Mouse (Mus musculus) hindbrain, embryonic 16.5 days (tissue): ENCODE results near the gene Krtap3-2. TPM values are rescaled to one million over a fixed set of nuclear protein-coding genes. Genes with fewer than 3 reads are reported as not detected.

Experiments
- ATAC-seq: fragments of 200-750 bp; cut with Nextera tagmentation; 2 replicates; pipeline ENCODE4 v1.8.0; 2017; ENCODE audit warnings: moderate TSS enrichment, moderate library complexity
- H3K27ac ChIP-seq: fragments of 300-500 bp; sonication (generic); 2 replicates; pipeline ENCODE4 v1.5.1; 2014; ENCODE audit warnings: low read depth, mild to moderate bottlenecking, control low read depth, low read length, moderate library complexity
- H3K27me3 ChIP-seq: fragments of 300-500 bp; sonication (generic); replicated peaks from 2 replicates; pipeline ENCODE4 v1.6.1; 2014; ENCODE audit warnings: low read length; ENCODE audit not compliant: control insufficient read depth, insufficient read depth
- H3K36me3 ChIP-seq: fragments of 300-500 bp; sonication (generic); 2 replicates; pipeline ENCODE4 v1.6.1; 2014; ENCODE audit warnings: mild to moderate bottlenecking, low read length, moderate library complexity, mixed read lengths; ENCODE audit not compliant: control insufficient read depth, insufficient read depth
- H3K4me1 ChIP-seq: fragments of 300-500 bp; sonication (generic); 2 replicates; pipeline ENCODE4 v1.6.1; 2014; ENCODE audit warnings: low read depth, low read length; ENCODE audit not compliant: control insufficient read depth, insufficient read depth
- H3K4me2 ChIP-seq: fragments of 300-500 bp; sonication (generic); 2 replicates; pipeline ENCODE4 v1.6.1; 2014; ENCODE audit warnings: mild to moderate bottlenecking, low read length, control low read depth, moderate library complexity
- H3K4me3 ChIP-seq: fragments of 300-500 bp; sonication (generic); 2 replicates; pipeline ENCODE4 v1.5.1; 2014; ENCODE audit warnings: mild to moderate bottlenecking, low read length, control low read depth, moderate library complexity
- H3K9ac ChIP-seq: fragments of 300-500 bp; sonication (generic); 2 replicates; pipeline ENCODE4 v1.6.1; 2014; ENCODE audit warnings: low read depth, mild to moderate bottlenecking, control low read depth, low read length, moderate library complexity
- H3K9me3 ChIP-seq: fragments of 300-500 bp; sonication (generic); 2 replicates; pipeline ENCODE4 v1.6.1; 2014; ENCODE audit warnings: mild to moderate bottlenecking, low read length, moderate library complexity; ENCODE audit not compliant: control insufficient read depth
- WGBS: fragments of 180-500 bp; shearing (Covaris S2); extraction: QIAGEN DNeasy Blood & Tissue Kit; methylation state at CpG from one replicate; pipeline ENCODE4 v1.1.7; 2014; 5-methylcytosine and 5-hydroxymethylcytosine counted together
- polyA plus RNA-seq: library from polyadenylated mRNA; unstranded; fragments of >200 nt; fragmentation: Nextera tagmentation; extraction: Ambion mirVana; gene quantifications from 2 replicates; pipeline ENCODE4 v1.2.1, GENCODE M21; 2015

Krtap3-2 gene
- polyA plus RNA-seq, 1 experiment from 2014 or later: not detected

- WGBS: 40% methylated on average over 9 of the region's 9 CpGs
- no peak overlapping the region for H3K4me3 ChIP-seq
- H3K4me1 ChIP-seq: peaks cover 4% of the 10 kb centered on the region; the same call in 1 of the 2 replicates
- no peak overlapping the region for H3K9ac ChIP-seq
- H3K36me3 ChIP-seq: no peaks in the 10 kb centered on the region
- no peaks in the 10 kb centered on the region for H3K9me3 ChIP-seq
- peak; percentile 77 for ATAC-seq
- H3K27me3 ChIP-seq: no peaks in the 10 kb centered on the region
- H3K4me2 ChIP-seq: peak overlapping the region; percentile 18; the same call in 1 of the 2 replicates
- H3K27ac ChIP-seq: no peak overlapping the region
Observed at GRCm38 (mm10) chr11:99539721-99540120, 16.9 kb downstream of the Krtap3-2 start.

DNA sequence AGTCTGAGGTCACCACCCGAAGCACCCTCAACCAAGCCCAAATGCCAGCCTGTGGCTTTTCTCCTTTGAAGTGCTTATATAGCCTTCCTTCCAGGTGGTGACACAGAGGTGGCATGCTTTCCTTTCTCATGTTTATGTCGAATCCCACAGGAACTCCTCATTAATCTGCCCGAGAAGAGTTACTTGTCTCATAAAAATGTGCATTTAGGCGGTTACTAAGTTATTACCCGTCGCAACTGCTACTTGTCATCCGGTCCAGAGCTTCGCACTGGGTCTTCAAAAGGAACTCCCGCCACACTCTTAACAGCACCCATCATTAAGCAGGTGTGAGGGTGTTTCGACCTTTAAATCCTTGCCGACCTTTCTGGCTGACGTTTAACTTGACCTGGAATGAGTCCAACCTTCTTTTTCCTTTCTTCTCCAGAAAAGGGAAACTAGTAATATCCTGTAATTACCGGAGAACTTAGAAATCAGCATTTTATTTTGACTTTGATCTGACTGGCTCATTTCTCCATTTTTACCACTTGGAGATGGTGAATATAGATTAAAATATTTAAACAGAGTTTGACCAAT is 35.3 kb downstream of the Krtap3-2 start, which contains the start of gene Krt39:
Gene Krt39 (minus strand): TSS at position 51 of the 573 bp plus-strand sequence.
- WGBS: 85% methylated on average over 13 of the region's 13 CpGs
- H3K27ac ChIP-seq: no peak within 1 kb of the TSS
- no peaks in the 10 kb centered on the region for H3K27me3 ChIP-seq
- H3K36me3 ChIP-seq: no peaks in the 10 kb centered on the region
- no peaks in the 10 kb centered on the region for H3K4me1 ChIP-seq
- no peak for ATAC-seq
- no peak within 1 kb of the TSS for H3K4me3 ChIP-seq
- no peak within 1 kb of the TSS for H3K4me2 ChIP-seq
- H3K9ac ChIP-seq: no peak within 1 kb of the TSS
- no peaks in the 10 kb centered on the region for H3K9me3 ChIP-seq

GRCm38 (mm10) chr11:99514098-99514497 is 42.6 kb downstream of the Krtap3-2 start:
- Histone ChIP-seq H3K36me3 (no peaks in the 10 kb centered on the region), H3K4me3 (no peak overlapping the region), H3K9me3 (no peaks in the 10 kb centered on the region), H3K9ac (no peak overlapping the region), H3K27ac (no peak overlapping the region), H3K27me3 (no peaks in the 10 kb centered on the region), H3K4me2 (no peak overlapping the region), H3K4me1 (no peaks in the 10 kb centered on the region)
- 93% methylated on average over 8 of the region's 8 CpGs for whole genome bisulfite sequencing
- no peak for ATAC-seq

Other genes starting within 250 kb of the Krtap3-2 start
- 0.67 and 1.4 TPM in 2 replicates for gene Krt25, start 233.9 kb downstream of the Krtap3-2 start, polyA plus RNA-seq
- 0.37 and 0.41 TPM in 2 replicates for gene Krt26, start 218.9 kb downstream of the Krtap3-2 start, polyA plus RNA-seq
- gene Krt27, start 205.7 kb downstream of the Krtap3-2 start, polyA plus RNA-seq: 0.10 and 0.41 TPM in 2 replicates
- gene Krt28, start 181.9 kb downstream of the Krtap3-2 start, polyA plus RNA-seq: 0.52 and 0.55 TPM in 2 replicates
- gene Krt10, start 167.5 kb downstream of the Krtap3-2 start, polyA plus RNA-seq: 22.8 and 27.5 TPM in 2 replicates
- gene Krt12, start 134.6 kb downstream of the Krtap3-2 start, polyA plus RNA-seq: 0.19 TPM in 1 of 2 replicates, not detected in the other
- gene Krt20, start 118.7 kb downstream of the Krtap3-2 start, polyA plus RNA-seq: 0.10 and 0.19 TPM in 2 replicates
- gene Krt23, start 63.7 kb downstream of the Krtap3-2 start, polyA plus RNA-seq: 0.19 and 0.22 TPM in 2 replicates
- not detected in 2 replicates for gene Krt39, start 35.5 kb downstream of the Krtap3-2 start, polyA plus RNA-seq
- not detected in 2 replicates for gene Krt40, start 13.7 kb downstream of the Krtap3-2 start, polyA plus RNA-seq
- gene Krtap3-3, start 6.0 kb downstream of the Krtap3-2 start, polyA plus RNA-seq: not detected in 2 replicates
- not detected in 2 replicates for gene Gm11939, start 2.6 kb upstream of the Krtap3-2 start, polyA plus RNA-seq
- not detected in 2 replicates for gene Krtap3-1, start 9.8 kb upstream of the Krtap3-2 start, polyA plus RNA-seq
- gene Krtap1-5, start 24.2 kb upstream of the Krtap3-2 start, polyA plus RNA-seq: not detected in 2 replicates
- gene Krtap1-4, start 26.8 kb upstream of the Krtap3-2 start, polyA plus RNA-seq: not detected in 2 replicates
- gene Krtap1-3, start 34.5 kb upstream of the Krtap3-2 start, polyA plus RNA-seq: not detected in 2 replicates
- not detected in 2 replicates for gene Krtap9-3, start 41.3 kb upstream of the Krtap3-2 start, polyA plus RNA-seq
- gene Gm11938, start 46.5 kb upstream of the Krtap3-2 start, polyA plus RNA-seq: not detected in 2 replicates
- gene Gm11937, start 53.3 kb upstream of the Krtap3-2 start, polyA plus RNA-seq: not detected in 2 replicates
- gene Krtap2-4, start 58.0 kb upstream of the Krtap3-2 start, polyA plus RNA-seq: not detected in 2 replicates
- not detected in 2 replicates for gene Gm11562, start 63.6 kb upstream of the Krtap3-2 start, polyA plus RNA-seq
- gene Krtap4-1, start 71.4 kb upstream of the Krtap3-2 start, polyA plus RNA-seq: not detected in 2 replicates
- not detected in 2 replicates for gene Krtap4-2, start 78.2 kb upstream of the Krtap3-2 start, polyA plus RNA-seq
- not detected in 2 replicates for gene Krtap4-7, start 87.2 kb upstream of the Krtap3-2 start, polyA plus RNA-seq
- gene Gm11555, start 93.4 kb upstream of the Krtap3-2 start, polyA plus RNA-seq: not detected in 2 replicates
- gene Gm11563, start 102.1 kb upstream of the Krtap3-2 start, polyA plus RNA-seq: not detected in 2 replicates
- gene Krtap4-6, start 109.1 kb upstream of the Krtap3-2 start, polyA plus RNA-seq: not detected in 2 replicates
- gene Gm14190, start 133.9 kb upstream of the Krtap3-2 start, polyA plus RNA-seq: not detected in 2 replicates
- not detected in 2 replicates for gene Gm14180, start 177.4 kb upstream of the Krtap3-2 start, polyA plus RNA-seq
- not detected in 2 replicates for gene Gm11595, start 216.1 kb upstream of the Krtap3-2 start, polyA plus RNA-seq
- gene Krtap4-8, start 223.9 kb upstream of the Krtap3-2 start, polyA plus RNA-seq: not detected in 2 replicates
- not detected in 2 replicates for gene Krtap4-9, start 228.3 kb upstream of the Krtap3-2 start, polyA plus RNA-seq
- gene Gm11596, start 236.6 kb upstream of the Krtap3-2 start, polyA plus RNA-seq: not detected in 2 replicates
- gene Gm11569, start 242.1 kb upstream of the Krtap3-2 start, polyA plus RNA-seq: not detected in 2 replicates
- gene Gm11554, start 247.6 kb upstream of the Krtap3-2 start, polyA plus RNA-seq: not detected in 2 replicates